Mouse (Mus musculus): ENCODE data around the gene Drosha. TPM values are rescaled to one million over a fixed set of nuclear protein-coding genes. Genes with fewer than 3 reads are reported as not detected.

The Drosha gene
- polyA plus RNA-seq, 1 experiment = 120 TPM

DNA sequence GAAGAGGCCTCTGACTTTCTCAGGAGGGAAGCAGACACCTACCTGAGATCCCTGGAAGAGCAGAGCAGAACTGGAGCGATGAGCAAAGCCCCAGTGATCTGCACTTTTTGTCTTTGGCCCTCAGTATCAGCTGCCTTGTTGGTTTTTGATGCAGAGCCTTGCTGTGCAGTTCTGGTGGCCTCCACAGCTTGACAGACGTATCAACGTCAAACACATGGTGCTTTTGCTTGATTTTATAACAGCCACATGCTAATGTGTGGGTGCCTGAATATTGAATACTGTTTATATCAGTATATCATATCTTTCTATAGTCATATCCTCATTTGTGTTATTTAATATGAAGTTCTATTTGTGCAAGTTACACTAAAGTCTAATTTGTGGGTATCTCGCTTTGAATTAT lies 19.5 kb upstream of the Drosha start:
- Histone ChIP-seq H3K4me3 (ENCODE audit: low read depth, low read length) (no peak overlapping the region), H3K27ac (ENCODE audit: insufficient read depth, low read length) (no peak overlapping the region), H3K9me3 (replicated peaks; ENCODE audit: control insufficient read depth, insufficient read depth, low read length, poor library complexity, severe bottlenecking) (no peaks in the 10 kb centered on the region), H3K4me1 (ENCODE audit: control insufficient read depth, insufficient read depth, low read length) (no peaks in the 10 kb centered on the region), H3K36me3 (ENCODE audit: control insufficient read depth, insufficient read depth, low read length, poor library complexity, severe bottlenecking) (peaks cover 13% of the 10 kb centered on the region; the same call in 1 of the 2 replicates), H3K27me3 (ENCODE audit: control insufficient read depth, insufficient read depth, low read length, poor library complexity, severe bottlenecking) (no peaks in the 10 kb centered on the region), H3K9ac (ENCODE audit: low read depth, poor library complexity, severe bottlenecking) (no peak overlapping the region)
- TF ChIP-seq EP300 (IDR thresholded peaks at IDR 0.05; ENCODE audit: insufficient read depth, low read depth, low read length) = no peak
- no peak for TF ChIP-seq CTCF (IDR thresholded peaks at IDR 0.05; ENCODE audit: low read depth, low read length)
- TF ChIP-seq POLR2A (IDR thresholded peaks at IDR 0.05; ENCODE audit: insufficient read depth, low read length) = no peak

- no peaks in the 10 kb centered on the region for H3K4me1 ChIP-seq (ENCODE audit: control insufficient read depth, insufficient read depth, low read length)
- no peak overlapping the region for H3K9ac ChIP-seq (ENCODE audit: low read depth, poor library complexity, severe bottlenecking)
- H3K36me3 ChIP-seq (ENCODE audit: control insufficient read depth, insufficient read depth, low read length, poor library complexity, severe bottlenecking) = peaks cover 29% of the 10 kb centered on the region
Observed at GRCm38 (mm10) chr15:12807088-12807487, 17.5 kb upstream of the Drosha start.

GRCm38 (mm10) chr15:12809305-12809704 lies 15.3 kb upstream of the Drosha start:
- Histone ChIP-seq H3K27me3 (ENCODE audit: control insufficient read depth, insufficient read depth, low read length, poor library complexity, severe bottlenecking) (no peaks in the 10 kb centered on the region), H3K27ac (ENCODE audit: insufficient read depth, low read length) (no peak overlapping the region), H3K4me3 (ENCODE audit: low read depth, low read length) (no peak overlapping the region), H3K4me1 (ENCODE audit: control insufficient read depth, insufficient read depth, low read length) (no peaks in the 10 kb centered on the region), H3K36me3 (ENCODE audit: control insufficient read depth, insufficient read depth, low read length, poor library complexity, severe bottlenecking) (peaks cover 44% of the 10 kb centered on the region), H3K9me3 (replicated peaks; ENCODE audit: control insufficient read depth, insufficient read depth, low read length, poor library complexity, severe bottlenecking) (no peaks in the 10 kb centered on the region), H3K9ac (ENCODE audit: low read depth, poor library complexity, severe bottlenecking) (no peak overlapping the region)
- TF ChIP-seq EP300 (IDR thresholded peaks at IDR 0.05; ENCODE audit: insufficient read depth, low read depth, low read length) (no peak), CTCF (IDR thresholded peaks at IDR 0.05; ENCODE audit: low read depth, low read length) (no peak), POLR2A (IDR thresholded peaks at IDR 0.05; ENCODE audit: insufficient read depth, low read length) (no peak)

More at GRCm38 (mm10) chr15:12807088-12807487, 17.5 kb upstream of the Drosha start:
- no peaks in the 10 kb centered on the region for H3K27me3 ChIP-seq (ENCODE audit: control insufficient read depth, insufficient read depth, low read length, poor library complexity, severe bottlenecking)
- no peak overlapping the region for H3K4me3 ChIP-seq (ENCODE audit: low read depth, low read length)
- H3K9me3 ChIP-seq (replicated peaks; ENCODE audit: control insufficient read depth, insufficient read depth, low read length, poor library complexity, severe bottlenecking) = no peaks in the 10 kb centered on the region
- TF ChIP-seq EP300 (IDR thresholded peaks at IDR 0.05; ENCODE audit: insufficient read depth, low read depth, low read length) (no peak), CTCF (IDR thresholded peaks at IDR 0.05; ENCODE audit: low read depth, low read length) (no peak), POLR2A (IDR thresholded peaks at IDR 0.05; ENCODE audit: insufficient read depth, low read length) (no peak)
- H3K27ac ChIP-seq (ENCODE audit: insufficient read depth, low read length) = no peak overlapping the region

DNA sequence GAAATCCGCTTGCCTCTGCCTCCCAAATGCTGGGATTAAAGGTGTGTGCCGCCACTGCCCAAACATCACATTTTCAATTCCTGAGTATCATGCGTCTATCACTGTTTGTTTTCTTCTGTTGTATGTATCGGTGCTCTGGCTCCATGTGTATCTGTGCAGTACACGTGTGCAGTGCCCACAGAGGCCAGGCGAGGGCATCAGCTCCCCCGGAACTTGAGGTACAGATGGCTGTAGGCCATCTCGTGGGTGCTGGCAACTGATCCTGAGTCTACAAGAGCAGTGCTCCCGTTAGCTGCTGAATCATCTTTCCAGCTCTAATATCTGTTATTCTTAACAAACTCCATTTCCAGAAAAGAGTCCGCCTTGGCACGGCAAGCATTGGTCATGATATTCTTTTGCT lies 12.0 kb upstream of the Drosha start:
- H3K4me1 ChIP-seq (ENCODE audit: control insufficient read depth, insufficient read depth, low read length) = no peaks in the 10 kb centered on the region
- no peaks in the 10 kb centered on the region for H3K9me3 ChIP-seq (replicated peaks; ENCODE audit: control insufficient read depth, insufficient read depth, low read length, poor library complexity, severe bottlenecking)
- no peak overlapping the region for H3K9ac ChIP-seq (ENCODE audit: low read depth, poor library complexity, severe bottlenecking)
- H3K27ac ChIP-seq (ENCODE audit: insufficient read depth, low read length) = no peak overlapping the region
- no peak overlapping the region for H3K4me3 ChIP-seq (ENCODE audit: low read depth, low read length)
- TF ChIP-seq CTCF (IDR thresholded peaks at IDR 0.05; ENCODE audit: low read depth, low read length) (peak; percentile 41), EP300 (IDR thresholded peaks at IDR 0.05; ENCODE audit: insufficient read depth, low read depth, low read length) (no peak)
- H3K27me3 ChIP-seq (ENCODE audit: control insufficient read depth, insufficient read depth, low read length, poor library complexity, severe bottlenecking) = no peaks in the 10 kb centered on the region
- H3K36me3 ChIP-seq (ENCODE audit: control insufficient read depth, insufficient read depth, low read length, poor library complexity, severe bottlenecking) = peaks cover 75% of the 10 kb centered on the region

DNA sequence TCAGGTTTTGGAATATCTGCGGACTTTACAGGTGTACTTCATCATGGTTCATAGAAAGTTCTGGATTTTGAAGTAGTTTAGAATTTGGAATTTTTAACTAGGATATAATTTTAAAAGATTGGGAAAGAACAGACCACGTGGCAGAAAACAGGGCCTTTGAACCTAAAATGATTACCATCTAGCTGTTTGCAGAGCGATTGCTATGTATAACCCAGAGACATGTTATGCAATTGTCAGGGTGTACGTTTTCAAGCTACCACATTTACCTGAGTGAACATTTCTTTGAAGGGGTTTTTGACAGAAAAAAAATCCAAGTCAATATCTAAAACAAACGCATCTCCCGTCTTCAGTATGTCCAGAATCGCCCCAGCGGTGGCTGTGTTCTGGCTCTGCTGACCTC lies 7.0 kb upstream of the Drosha start:
- Histone ChIP-seq H3K36me3 (ENCODE audit: control insufficient read depth, insufficient read depth, low read length, poor library complexity, severe bottlenecking) (peaks cover 79% of the 10 kb centered on the region), H3K4me3 (ENCODE audit: low read depth, low read length) (no peak overlapping the region), H3K9ac (ENCODE audit: low read depth, poor library complexity, severe bottlenecking) (no peak overlapping the region), H3K9me3 (replicated peaks; ENCODE audit: control insufficient read depth, insufficient read depth, low read length, poor library complexity, severe bottlenecking) (no peaks in the 10 kb centered on the region), H3K27me3 (ENCODE audit: control insufficient read depth, insufficient read depth, low read length, poor library complexity, severe bottlenecking) (no peaks in the 10 kb centered on the region), H3K27ac (ENCODE audit: insufficient read depth, low read length) (no peak overlapping the region), H3K4me1 (ENCODE audit: control insufficient read depth, insufficient read depth, low read length) (no peaks in the 10 kb centered on the region)
- TF ChIP-seq CTCF (IDR thresholded peaks at IDR 0.05; ENCODE audit: low read depth, low read length) (no peak), POLR2A (IDR thresholded peaks at IDR 0.05; ENCODE audit: insufficient read depth, low read length) (no peak), EP300 (IDR thresholded peaks at IDR 0.05; ENCODE audit: insufficient read depth, low read depth, low read length) (no peak)

DNA sequence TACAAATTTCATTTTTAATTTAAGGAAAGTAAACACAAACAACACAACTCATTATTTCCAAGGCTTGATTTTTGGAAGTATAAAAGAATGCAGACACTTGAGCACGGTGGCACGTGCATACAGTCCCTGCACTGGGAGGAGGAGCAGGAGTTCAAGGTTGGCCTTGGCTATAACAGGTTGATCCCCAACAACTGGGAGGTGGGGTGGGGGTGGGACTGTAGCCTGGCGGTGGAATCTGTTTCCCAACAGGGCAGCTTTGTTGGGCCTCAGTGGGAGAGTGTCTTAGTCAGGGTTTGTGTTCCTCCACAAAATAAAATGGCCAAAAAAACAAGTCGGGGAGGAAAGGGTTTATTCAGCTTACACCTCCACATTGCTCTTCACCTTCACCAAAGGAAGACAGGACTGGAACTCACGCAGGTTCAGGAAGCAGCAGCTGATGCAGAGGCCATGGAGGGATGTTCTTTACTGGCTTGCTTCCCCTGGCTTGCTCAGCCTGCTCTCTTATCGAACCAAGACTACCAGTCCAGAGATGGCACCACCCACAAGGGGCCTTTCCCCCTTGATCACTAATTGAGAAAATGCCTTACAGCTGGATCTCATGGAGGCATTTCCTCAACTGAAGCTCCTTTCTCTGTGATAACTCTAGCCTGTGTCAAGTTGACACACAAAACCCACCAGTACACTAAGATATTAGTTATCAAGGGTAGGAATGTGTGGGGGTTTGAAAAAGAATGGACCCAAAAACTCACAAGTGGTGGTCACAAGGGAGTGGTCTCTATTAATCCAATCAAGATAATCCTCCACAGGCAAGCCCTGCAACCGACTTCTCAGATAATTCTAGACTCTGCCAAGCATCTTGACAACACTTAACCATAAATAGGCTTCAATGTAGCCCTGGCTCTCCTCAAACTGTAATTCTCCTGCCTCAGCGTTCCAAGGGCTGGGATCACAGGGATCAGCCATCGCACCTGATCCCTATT lies 1.9 kb upstream of the Drosha start:
- H3K4me1 ChIP-seq (ENCODE audit: control insufficient read depth, insufficient read depth, low read length) = no peaks in the 10 kb centered on the region
- peaks cover 48% of the 10 kb centered on the region for H3K36me3 ChIP-seq (ENCODE audit: control insufficient read depth, insufficient read depth, low read length, poor library complexity, severe bottlenecking)
- no peak overlapping the region for H3K27ac ChIP-seq (ENCODE audit: insufficient read depth, low read length)
- no peaks in the 10 kb centered on the region for H3K27me3 ChIP-seq (ENCODE audit: control insufficient read depth, insufficient read depth, low read length, poor library complexity, severe bottlenecking)
- H3K4me3 ChIP-seq (ENCODE audit: low read depth, low read length) = no peak overlapping the region
- H3K9me3 ChIP-seq (replicated peaks; ENCODE audit: control insufficient read depth, insufficient read depth, low read length, poor library complexity, severe bottlenecking) = no peaks in the 10 kb centered on the region
- no peak for TF ChIP-seq POLR2A (IDR thresholded peaks at IDR 0.05; ENCODE audit: insufficient read depth, low read length)
- no peak for TF ChIP-seq EP300 (IDR thresholded peaks at IDR 0.05; ENCODE audit: insufficient read depth, low read depth, low read length)
- no peak for TF ChIP-seq CTCF (IDR thresholded peaks at IDR 0.05; ENCODE audit: low read depth, low read length)
- peak overlapping the region; percentile 5; the same call in 1 of the 2 replicates for H3K9ac ChIP-seq (ENCODE audit: low read depth, poor library complexity, severe bottlenecking)

Data from ES-Bruce4 (cell line).